Mouse (Mus musculus) lung, adult 2 months (tissue): Measurements from ENCODE around the gene Ipo4. TPM values are rescaled to one million over a fixed set of nuclear protein-coding genes. Genes with fewer than 3 reads are reported as not detected.

Source experiments
- DNase-seq: peaks from one replicate; pipeline ENCODE4 v3.0.0; 2022
- H3K4me1 ChIP-seq: fragments of 200-500 bp; 2 replicates; pipeline ENCODE4 v1.6.1; 2011; ENCODE audit warnings: low read length; ENCODE audit not compliant: control insufficient read depth, insufficient read depth
- H3K4me3 ChIP-seq: fragments of 200-500 bp; replicated peaks from 2 replicates; pipeline ENCODE3; 2011; ENCODE audit warnings: low read depth, mild to moderate bottlenecking, control low read depth, low read length; ENCODE audit errors: extremely low read depth
- CTCF ChIP-seq: fragments of 200-500 bp; IDR thresholded peaks from 2 replicates; pipeline ENCODE4 v1.5.1; 2011; ENCODE audit warnings: mild to moderate bottlenecking, low read length, control low read depth; ENCODE audit not compliant: insufficient read depth
- POLR2A ChIP-seq: fragments of 200-500 bp; IDR thresholded peaks from 2 replicates; pipeline ENCODE4 v1.6.1; 2011; ENCODE audit warnings: low read depth, mild to moderate bottlenecking, control low read depth, low read length, borderline replicate concordance; ENCODE audit errors: extremely low read depth
- WGBS: fragments of 180-500 bp; shearing (Covaris S2); methylation state at CpG from one replicate; pipeline ENCODE4 v1.1.7; 2018; 5-methylcytosine and 5-hydroxymethylcytosine counted together
- polyA plus RNA-seq: library from polyadenylated mRNA; depleted of rRNA; stranded (reverse); fragments of >200 nt; gene quantifications from 2 replicates; pipeline ENCODE4 v1.2.3, GENCODE M21; 2012

Ipo4 gene
- polyA plus RNA-seq, 1 experiment: 83.9 TPM

- DNase-seq: peak; percentile 38
These were observed 43.5 kb downstream of the Ipo4 start for GRCm38 (mm10) chr14:55592226-55592625.

GRCm38 (mm10) chr14:55591331-55591891, 44.3 kb downstream of the Ipo4 start, which contains the start of gene Rnf31:
Gene Rnf31 (plus strand): TSS chr14:55591708.
- under 1% methylated on average over 33 of the region's 33 CpGs for WGBS
- DNase-seq: peak; percentile 92
- Histone ChIP-seq H3K4me1 (peaks cover 18% of the 10 kb centered on the region), H3K4me3 (peak within 1 kb of the TSS; percentile 87)
- TF ChIP-seq POLR2A (peak; percentile 63; the same call in 1 of the 2 replicates), CTCF (no peak)

More at GRCm38 (mm10) chr14:55592226-55592625, 43.5 kb downstream of the Ipo4 start:
- 3% methylated on average over 16 of the region's 16 CpGs for WGBS
- TF ChIP-seq POLR2A (no peak), CTCF (no peak)
- Histone ChIP-seq H3K4me3 (peak overlapping the region; percentile 87), H3K4me1 (peaks cover 18% of the 10 kb centered on the region)

GRCm38 (mm10) chr14:55590748-55591330, 44.9 kb downstream of the Ipo4 start, which contains the start of gene Psme2:
Gene Psme2 (minus strand): TSS chr14:55591113.
- WGBS: under 1% methylated on average over 22 of the region's 22 CpGs
- Histone ChIP-seq H3K4me3 (peak within 1 kb of the TSS; percentile 87), H3K4me1 (peaks cover 18% of the 10 kb centered on the region)
- peak; percentile 71; the same call in 1 of the 2 replicates for TF ChIP-seq POLR2A
- no peak for TF ChIP-seq CTCF
- peak; percentile 91 for DNase-seq

GRCm38 (mm10) chr14:55589771-55590448, 45.8 kb downstream of the Ipo4 start:
- TF ChIP-seq POLR2A (no peak), CTCF (no peak)
- H3K4me3 ChIP-seq: peak overlapping the region; percentile 84
- 66% methylated on average over 11 of the region's 11 CpGs for WGBS

GRCm38 (mm10) chr14:55589271-55589670, 46.5 kb downstream of the Ipo4 start:
- Histone ChIP-seq H3K4me1 (peaks cover 25% of the 10 kb centered on the region), H3K4me3 (no peak overlapping the region)
- DNase-seq: no peak
- no peak for TF ChIP-seq CTCF
- no peak for TF ChIP-seq POLR2A
- WGBS: 92% methylated on average over 5 of the region's 5 CpGs

More at GRCm38 (mm10) chr14:55589771-55590448, 45.8 kb downstream of the Ipo4 start:
- H3K4me1 ChIP-seq: peaks cover 21% of the 10 kb centered on the region
- DNase-seq: no peak

GRCm38 (mm10) chr14:55586149-55586548, 49.6 kb downstream of the Ipo4 start:
- DNase-seq: no peak
- 99% methylated on average over 2 of the region's 2 CpGs for WGBS
- TF ChIP-seq CTCF (no peak), POLR2A (no peak)
- Histone ChIP-seq H3K4me3 (no peak overlapping the region), H3K4me1 (peaks cover 11% of the 10 kb centered on the region)

- DNase-seq: peak; percentile 25
- peaks cover 11% of the 10 kb centered on the region for H3K4me1 ChIP-seq
- peak overlapping the region; percentile 14 for H3K4me3 ChIP-seq
- WGBS: 45% methylated on average over 6 of the region's 6 CpGs
- TF ChIP-seq POLR2A (no peak), CTCF (no peak)
These were observed 50.2 kb downstream of the Ipo4 start for GRCm38 (mm10) chr14:55585566-55585960.

- DNase-seq: peak; percentile 80
- TF ChIP-seq CTCF (no peak), POLR2A (peak; percentile 73; the same call in 1 of the 2 replicates)
- peak within 1 kb of the TSS; percentile 78 for H3K4me3 ChIP-seq
- H3K4me1 ChIP-seq: peaks cover 9% of the 10 kb centered on the region
- WGBS: 6% methylated on average over 43 of the region's 43 CpGs
These were observed 50.8 kb downstream of the Ipo4 start, which contains the start of gene Emc9 for GRCm38 (mm10) chr14:55584702-55585565. Gene Emc9 (minus strand): TSS chr14:55585302.

- Histone ChIP-seq H3K4me1 (peaks cover 6% of the 10 kb centered on the region), H3K4me3 (no peak overlapping the region)
- 44% methylated on average over 5 of the region's 5 CpGs for WGBS
- TF ChIP-seq CTCF: no peak
- no peak for TF ChIP-seq POLR2A
- no peak for DNase-seq
These were observed 51.5 kb downstream of the Ipo4 start for GRCm38 (mm10) chr14:55584303-55584701.
